Mouse (Mus musculus): ENCODE measurements at regions not wholly inside any gene's neighbourhood (a gene's known extent, or its start where the extent isn't known, plus 50 kb on each side); places are given as distances from the start of the nearest gene placed in this dataset.

GRCm38 (mm10) chr1:35344539-35344938 is 494.8 kb downstream of the Plekhb2 start:
- TF ChIP-seq EP300 (IDR thresholded peaks at IDR 0.05; ENCODE audit: insufficient read depth, low read depth, low read length) = no peak
- no peak for TF ChIP-seq CTCF (IDR thresholded peaks at IDR 0.05; ENCODE audit: low read depth, low read length)

All from ES-Bruce4 (cell line).